Mouse (Mus musculus) heart, adult 8-10 months (tissue): Measurements from ENCODE around the gene Tmem56. TPM values are rescaled to one million over a fixed set of nuclear protein-coding genes. Genes with fewer than 3 reads are reported as not detected.

Experiments used
- DNase-seq: peaks from one replicate; pipeline ENCODE4 v3.0.0; 2022; ENCODE audit warnings: low spot score
- total RNA-seq, 4 experiments: library from RNA; stranded (reverse); gene quantifications; 2 replicates each; pipeline ENCODE4 v1.2.4; 2022

The Tmem56 gene
- total RNA-seq, 4 experiments from 2014 or later, result 1.2 to 2.7 (median 2.0) TPM

- DNase-seq, result no peak
Observed at GRCm38 (mm10) chr3:121240362-121241040, 42.4 kb downstream of the Tmem56 start.

- DNase-seq, result no peak
Observed at GRCm38 (mm10) chr3:121239096-121239495, 43.8 kb downstream of the Tmem56 start.

- no peak for DNase-seq
Observed at GRCm38 (mm10) chr3:121224763-121225162, 58.1 kb downstream of the Tmem56 start.

GRCm38 (mm10) chr3:121224185-121224584, 58.7 kb downstream of the Tmem56 start:
- no peak for DNase-seq

- no peak for DNase-seq
Observed at GRCm38 (mm10) chr3:121221987-121222386, 60.9 kb downstream of the Tmem56 start.

DNA sequence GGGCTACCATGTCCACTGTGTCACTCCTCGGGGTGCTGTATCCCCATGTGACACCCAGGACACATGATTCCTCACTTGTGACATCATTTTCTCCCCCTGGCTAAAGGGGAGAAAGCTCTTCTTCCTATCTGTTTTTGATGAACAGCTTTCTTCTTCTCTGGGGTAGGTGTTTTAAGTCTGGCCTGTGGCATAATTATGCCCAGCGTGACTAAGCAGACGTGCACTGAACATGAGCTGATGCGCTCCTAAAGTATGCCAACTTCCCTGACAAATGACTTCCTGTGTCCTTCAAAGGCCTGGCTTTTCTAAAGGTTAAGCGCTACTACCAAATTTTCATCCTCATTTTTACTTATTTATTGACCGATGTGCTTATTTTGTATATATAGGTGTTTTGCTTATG, 65.9 kb downstream of the Tmem56 start:
- DNase-seq, result no peak

- DNase-seq, result no peak
Observed at GRCm38 (mm10) chr3:121213501-121213900, 69.4 kb downstream of the Tmem56 start.

GRCm38 (mm10) chr3:121212156-121212555, 70.7 kb downstream of the Tmem56 start:
- DNase-seq, result no peak

GRCm38 (mm10) chr3:121208994-121209393, 73.9 kb downstream of the Tmem56 start:
- no peak for DNase-seq

DNA sequence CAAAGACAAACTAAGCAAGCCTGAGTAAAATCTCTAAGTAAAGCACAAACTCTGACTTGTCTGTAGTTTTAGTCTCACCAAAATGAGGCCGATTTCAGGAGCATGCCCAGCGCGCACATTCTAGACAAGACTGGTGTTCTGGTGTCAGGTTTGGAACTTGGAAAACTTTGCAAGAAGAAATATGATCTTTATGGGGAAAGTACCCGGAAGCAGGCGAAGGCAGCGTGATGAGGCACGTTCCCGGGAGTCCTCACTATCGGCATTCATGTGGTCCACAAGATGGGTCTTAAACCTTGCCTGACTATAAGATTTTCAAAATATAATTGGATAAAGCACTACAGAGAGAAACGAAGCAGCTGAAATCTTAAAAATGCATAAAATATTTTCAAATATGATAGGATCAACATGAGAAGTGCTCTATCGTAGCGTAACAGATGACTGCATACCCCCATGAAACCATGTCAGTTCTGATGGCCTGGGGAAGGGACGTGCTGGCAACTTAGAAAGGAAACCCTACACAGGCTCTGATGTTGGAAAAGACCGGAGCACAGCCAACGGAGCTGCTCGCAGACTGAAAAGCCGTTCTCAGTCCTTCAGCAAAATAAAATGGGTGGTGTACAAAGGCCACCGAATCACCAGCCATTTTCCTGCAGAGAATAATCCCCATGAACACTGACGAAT, 76.6 kb downstream of the Tmem56 start:
- no peak for DNase-seq

DNA sequence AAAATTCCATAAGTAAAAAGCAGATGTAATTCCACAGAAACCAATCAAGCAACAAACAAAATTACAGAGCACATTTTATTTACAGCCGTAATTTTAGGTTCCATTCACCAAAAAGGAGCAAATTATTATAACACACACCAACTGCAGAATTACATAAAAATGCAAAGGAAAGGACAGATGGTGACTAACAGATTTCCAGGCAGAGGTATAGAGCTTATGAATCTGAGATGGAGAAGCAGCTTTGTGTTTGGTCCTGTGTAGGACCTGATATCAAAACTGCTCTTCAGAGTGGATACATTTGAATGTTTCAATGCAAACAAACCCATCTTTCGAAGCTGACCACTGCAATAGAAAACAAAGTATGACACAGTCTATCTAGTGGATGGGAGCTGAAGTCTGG, 80.3 kb downstream of the Tmem56 start:
- no peak for DNase-seq

DNA sequence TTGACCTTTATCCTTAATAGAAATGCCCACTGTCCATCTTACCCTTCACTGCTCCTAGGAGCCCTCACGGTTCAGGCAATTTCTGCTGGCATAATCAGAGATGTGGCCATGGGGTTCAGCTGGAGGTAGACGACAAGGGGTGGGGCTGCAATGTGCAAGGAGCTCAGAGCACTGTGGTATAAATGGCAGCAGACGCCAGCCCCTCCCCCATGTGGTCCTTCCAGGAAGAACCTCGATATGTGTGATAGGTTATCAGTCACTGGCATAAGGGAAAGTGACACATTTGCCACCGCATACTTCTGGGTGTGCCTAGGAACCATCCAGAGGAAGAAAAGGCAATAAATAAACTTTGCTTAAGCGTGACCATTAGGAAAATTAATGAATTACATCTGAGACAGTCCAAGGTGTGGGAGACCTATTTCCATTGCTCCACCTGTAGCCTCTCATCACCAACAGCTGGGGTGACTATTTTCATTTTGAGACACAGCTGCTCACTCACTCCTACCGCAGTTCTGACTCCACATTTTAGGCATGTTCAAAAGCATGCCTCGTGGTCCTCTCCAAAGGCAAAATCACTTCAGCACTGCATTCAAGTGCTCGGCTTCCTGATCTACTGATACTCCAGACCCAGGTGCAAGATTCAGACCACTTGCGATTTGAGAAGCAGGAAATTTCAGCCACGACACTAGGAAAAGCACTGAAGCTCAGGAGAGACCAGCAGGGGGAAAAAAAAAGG, 81.7 kb downstream of the Tmem56 start:
- no peak for DNase-seq

- DNase-seq, result no peak
Observed at GRCm38 (mm10) chr3:121189199-121189598, 93.7 kb downstream of the Tmem56 start.

- DNase-seq, result no peak
Observed at GRCm38 (mm10) chr3:121187510-121187909, 95.4 kb downstream of the Tmem56 start.

- DNase-seq, result no peak
Observed at GRCm38 (mm10) chr3:121186925-121187324, 96.0 kb downstream of the Tmem56 start.

DNA sequence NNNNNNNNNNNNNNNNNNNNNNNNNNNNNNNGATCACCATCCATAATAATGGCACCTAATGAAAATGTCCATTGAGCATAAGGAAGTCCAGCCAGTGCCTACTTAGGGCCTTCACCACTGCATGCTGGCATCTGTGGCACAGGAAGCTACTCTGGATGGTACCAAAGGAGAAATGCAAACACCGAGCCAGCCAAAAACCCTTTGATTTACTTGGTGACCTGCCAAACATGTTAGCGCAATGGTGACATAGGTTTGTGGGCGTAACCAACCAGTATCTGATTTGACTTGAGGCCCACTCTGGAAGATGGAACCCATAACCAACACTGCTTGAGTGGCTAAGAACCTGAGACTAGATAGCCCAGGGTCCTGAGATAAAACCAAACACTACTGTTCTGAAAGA, 97.7 kb downstream of the Tmem56 start:
- no peak for DNase-seq

DNA sequence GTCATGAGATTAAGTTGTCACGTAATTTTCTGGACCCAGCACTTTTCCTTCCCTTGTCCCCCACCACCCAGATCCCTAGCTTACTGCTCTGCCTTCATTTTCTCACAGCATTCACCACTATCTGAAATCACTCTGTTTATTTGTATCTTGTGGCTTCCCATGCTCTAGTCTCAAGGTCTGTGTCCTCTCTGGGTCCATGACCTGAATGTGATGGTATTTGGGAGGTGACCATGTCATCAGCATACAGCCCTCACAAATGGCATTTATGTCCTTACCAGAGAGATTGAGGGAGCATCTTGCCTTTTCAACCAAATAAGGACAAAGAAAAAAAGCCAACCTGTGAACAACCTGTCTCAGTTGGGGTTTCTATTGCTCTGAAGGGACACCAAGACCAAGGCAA, 106.9 kb downstream of the Tmem56 start:
- no peak for DNase-seq

- DNase-seq, result no peak
Observed at GRCm38 (mm10) chr3:121174248-121174945, 108.5 kb downstream of the Tmem56 start.

DNA sequence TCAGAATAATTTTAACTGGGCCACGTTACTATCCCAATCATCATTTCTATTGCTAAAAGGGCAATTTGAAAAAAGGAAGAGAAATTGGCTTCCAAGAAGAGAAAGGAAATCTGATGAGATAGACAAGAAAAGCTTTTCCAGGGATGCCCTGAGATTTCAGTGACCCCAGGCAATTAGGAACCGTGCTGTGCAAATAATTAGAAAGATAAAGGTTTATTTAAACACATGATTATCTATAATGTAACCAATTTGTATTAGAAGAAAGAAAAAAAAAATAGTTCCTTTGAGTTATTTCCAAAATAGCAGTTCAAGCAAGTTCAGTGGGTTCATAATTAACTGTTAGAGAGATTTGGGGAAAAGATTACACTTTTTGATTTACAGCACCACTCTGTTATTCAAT, 110.2 kb downstream of the Tmem56 start:
- no peak for DNase-seq

GRCm38 (mm10) chr3:121171872-121172265, 111.0 kb downstream of the Tmem56 start:
- no peak for DNase-seq

GRCm38 (mm10) chr3:121171243-121171871, 111.5 kb downstream of the Tmem56 start, which contains the start of gene Rwdd3:
Gene Rwdd3 (minus strand): TSS chr3:121171695.
- peak; percentile 85 for DNase-seq

DNA sequence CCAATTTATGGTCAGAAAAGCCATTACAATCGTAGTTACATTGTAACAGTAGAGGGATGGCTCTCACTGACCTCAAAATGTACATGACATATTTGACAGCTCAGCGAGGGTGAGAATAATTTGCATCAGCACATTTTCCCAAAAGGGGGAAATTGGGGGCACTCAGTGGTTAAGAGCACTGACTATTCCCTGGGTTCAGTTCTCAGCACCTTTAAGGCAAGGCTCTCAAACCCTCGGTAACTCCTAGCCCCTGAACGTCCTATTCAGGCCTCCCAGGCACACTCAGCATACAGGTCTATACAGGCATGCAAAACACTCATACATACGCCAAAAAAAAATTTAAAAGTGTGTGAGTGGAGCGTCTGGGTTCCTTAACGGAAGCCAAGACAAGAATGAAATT, 112.3 kb downstream of the Tmem56 start:
- DNase-seq, result no peak
